Mouse (Mus musculus): ENCODE measurements around the gene Trak1. TPM values are rescaled to one million over a fixed set of nuclear protein-coding genes. Genes with fewer than 3 reads are reported as not detected.

The Trak1 gene
- polyA plus RNA-seq, 1 experiment from 2014 or later, result 11.6 TPM

GRCm38 (mm10) chr9:121420817-121421216 lies 123.5 kb downstream of the Trak1 start:
- Histone ChIP-seq H3K27me3 (ENCODE audit: insufficient read depth, low read length) (no peaks in the 10 kb centered on the region), H3K9ac (ENCODE audit: low read depth, low read length) (no peak overlapping the region), H3K4me1 (replicated peaks; ENCODE audit: insufficient read depth, low read length) (no peaks in the 10 kb centered on the region; the same call in 1 of the 2 replicates), H3K4me2 (ENCODE audit: low read length) (no peak overlapping the region), H3K36me3 (ENCODE audit: insufficient read depth, low read length) (no peaks in the 10 kb centered on the region), H3K4me3 (replicated peaks; ENCODE audit: low read depth, low read length) (no peak overlapping the region), H3K9me3 (replicated peaks; ENCODE audit: low read length) (no peaks in the 10 kb centered on the region), H3K27ac (no peak overlapping the region)
- ATAC-seq (replicated peaks; ENCODE audit: low FRiP score, low read depth), result no peak; the same call in 1 of the 2 replicates
- WGBS, result 87% methylated on average over 6 of the region's 6 CpGs
- no peak for DNase-seq (ENCODE audit: low spot score)
- no peak for TF ChIP-seq CTCF (IDR thresholded peaks at IDR 0.05; ENCODE audit: low read depth)

GRCm38 (mm10) chr9:121422402-121422801 lies 125.1 kb downstream of the Trak1 start:
- Histone ChIP-seq H3K36me3 (ENCODE audit: insufficient read depth, low read length) (0 out of 2 replicates have a peak, but pooled peaks cover 3% of the 10 kb centered on the region), H3K4me3 (replicated peaks; ENCODE audit: low read depth, low read length) (no peak overlapping the region), H3K9me3 (replicated peaks; ENCODE audit: low read length) (no peaks in the 10 kb centered on the region), H3K4me1 (replicated peaks; ENCODE audit: insufficient read depth, low read length) (no peaks in the 10 kb centered on the region), H3K27me3 (ENCODE audit: insufficient read depth, low read length) (no peaks in the 10 kb centered on the region), H3K4me2 (ENCODE audit: low read length) (no peak overlapping the region), H3K27ac (0 out of 2 replicates have a peak overlapping the region, but pooled peaks have one; percentile 10), H3K9ac (ENCODE audit: low read depth, low read length) (no peak overlapping the region)
- 59% methylated on average over 5 of the region's 5 CpGs for WGBS
- DNase-seq (ENCODE audit: low spot score), result no peak
- ATAC-seq (replicated peaks; ENCODE audit: low FRiP score, low read depth), result no peak
- TF ChIP-seq CTCF (IDR thresholded peaks at IDR 0.05; ENCODE audit: low read depth), result no peak

GRCm38 (mm10) chr9:121423621-121424020 lies 126.3 kb downstream of the Trak1 start:
- Histone ChIP-seq H3K36me3 (ENCODE audit: insufficient read depth, low read length) (0 out of 2 replicates have a peak, but pooled peaks cover 3% of the 10 kb centered on the region), H3K27ac (no peak overlapping the region), H3K27me3 (ENCODE audit: insufficient read depth, low read length) (no peaks in the 10 kb centered on the region), H3K4me1 (replicated peaks; ENCODE audit: insufficient read depth, low read length) (no peaks in the 10 kb centered on the region), H3K4me3 (replicated peaks; ENCODE audit: low read depth, low read length) (no peak overlapping the region), H3K9ac (ENCODE audit: low read depth, low read length) (no peak overlapping the region), H3K4me2 (ENCODE audit: low read length) (no peak overlapping the region), H3K9me3 (replicated peaks; ENCODE audit: low read length) (no peaks in the 10 kb centered on the region)
- 77% methylated on average over 6 of the region's 6 CpGs for WGBS
- DNase-seq (ENCODE audit: low spot score), result no peak
- ATAC-seq (replicated peaks; ENCODE audit: low FRiP score, low read depth), result no peak
- TF ChIP-seq CTCF (IDR thresholded peaks at IDR 0.05; ENCODE audit: low read depth), result no peak

GRCm38 (mm10) chr9:121424281-121425164 lies 127.2 kb downstream of the Trak1 start:
- no peak overlapping the region for H3K4me3 ChIP-seq (replicated peaks; ENCODE audit: low read depth, low read length)
- H3K4me2 ChIP-seq (ENCODE audit: low read length), result no peak overlapping the region
- DNase-seq (ENCODE audit: low spot score) (no peak), ATAC-seq (replicated peaks; ENCODE audit: low FRiP score, low read depth) (no peak)
- H3K27ac ChIP-seq, result no peak overlapping the region
- 0 out of 2 replicates have a peak, but pooled peaks cover 3% of the 10 kb centered on the region for H3K36me3 ChIP-seq (ENCODE audit: insufficient read depth, low read length)
- 71% methylated on average over 16 of the region's 16 CpGs for WGBS
- no peaks in the 10 kb centered on the region for H3K27me3 ChIP-seq (ENCODE audit: insufficient read depth, low read length)
- no peaks in the 10 kb centered on the region for H3K9me3 ChIP-seq (replicated peaks; ENCODE audit: low read length)
- no peak for TF ChIP-seq CTCF (IDR thresholded peaks at IDR 0.05; ENCODE audit: low read depth)
- no peaks in the 10 kb centered on the region for H3K4me1 ChIP-seq (replicated peaks; ENCODE audit: insufficient read depth, low read length)
- no peak overlapping the region for H3K9ac ChIP-seq (ENCODE audit: low read depth, low read length)

- no peak overlapping the region for H3K4me3 ChIP-seq (replicated peaks; ENCODE audit: low read depth, low read length)
- H3K27ac ChIP-seq, result no peak overlapping the region
- WGBS, result 86% methylated on average over 3 of the region's 3 CpGs
- no peak overlapping the region for H3K4me2 ChIP-seq (ENCODE audit: low read length)
- TF ChIP-seq CTCF (IDR thresholded peaks at IDR 0.05; ENCODE audit: low read depth), result no peak
- H3K9ac ChIP-seq (ENCODE audit: low read depth, low read length), result no peak overlapping the region
- H3K9me3 ChIP-seq (replicated peaks; ENCODE audit: low read length), result no peaks in the 10 kb centered on the region
- H3K27me3 ChIP-seq (ENCODE audit: insufficient read depth, low read length), result no peaks in the 10 kb centered on the region
- DNase-seq (ENCODE audit: low spot score), result no peak
- 0 out of 2 replicates have a peak, but pooled peaks cover 3% of the 10 kb centered on the region for H3K36me3 ChIP-seq (ENCODE audit: insufficient read depth, low read length)
- ATAC-seq (replicated peaks; ENCODE audit: low FRiP score, low read depth), result no peak
- H3K4me1 ChIP-seq (replicated peaks; ENCODE audit: insufficient read depth, low read length), result peaks cover 12% of the 10 kb centered on the region
Measured at GRCm38 (mm10) chr9:121426451-121426850, 129.1 kb downstream of the Trak1 start.

GRCm38 (mm10) chr9:121426902-121427301 lies 129.6 kb downstream of the Trak1 start:
- 0 out of 2 replicates have a peak, but pooled peaks cover 3% of the 10 kb centered on the region for H3K36me3 ChIP-seq (ENCODE audit: insufficient read depth, low read length)
- WGBS, result 91% methylated on average over 5 of the region's 5 CpGs
- H3K9ac ChIP-seq (ENCODE audit: low read depth, low read length), result no peak overlapping the region
- DNase-seq (ENCODE audit: low spot score) (no peak), ATAC-seq (replicated peaks; ENCODE audit: low FRiP score, low read depth) (no peak)
- no peak overlapping the region for H3K4me2 ChIP-seq (ENCODE audit: low read length)
- no peak for TF ChIP-seq CTCF (IDR thresholded peaks at IDR 0.05; ENCODE audit: low read depth)
- no peak overlapping the region for H3K27ac ChIP-seq
- no peaks in the 10 kb centered on the region for H3K9me3 ChIP-seq (replicated peaks; ENCODE audit: low read length)
- no peak overlapping the region for H3K4me3 ChIP-seq (replicated peaks; ENCODE audit: low read depth, low read length)
- H3K27me3 ChIP-seq (ENCODE audit: insufficient read depth, low read length), result no peaks in the 10 kb centered on the region
- peaks cover 12% of the 10 kb centered on the region for H3K4me1 ChIP-seq (replicated peaks; ENCODE audit: insufficient read depth, low read length)
